Mouse (Mus musculus) liver, embryonic 11.5 days (tissue): Measurements from ENCODE around the gene Sars. TPM values are rescaled to one million over a fixed set of nuclear protein-coding genes. Genes with fewer than 3 reads are reported as not detected.

Experiments
- ATAC-seq: fragments of 200-750 bp; cut with Nextera tagmentation; replicated peaks from 2 replicates; pipeline ENCODE4 v1.8.0; 2017; ENCODE audit warnings: moderate number of reproducible peaks, mild to moderate bottlenecking, moderate TSS enrichment, moderate library complexity; ENCODE audit not compliant: low FRiP score
- DNase-seq: peaks from one replicate; pipeline ENCODE4 v3.0.0-alpha.2; 2017; ENCODE audit warnings: low spot score
- H3K27ac ChIP-seq: fragments of 300-500 bp; sonication (generic); 2 replicates; pipeline ENCODE4 v1.5.1; 2014; ENCODE audit warnings: mild to moderate bottlenecking, low read depth, low read length, control low read depth
- H3K27me3 ChIP-seq: fragments of 300-500 bp; sonication (generic); replicated peaks from 2 replicates; pipeline ENCODE4 v1.6.1; 2014; ENCODE audit warnings: low read length, mixed read lengths; ENCODE audit not compliant: control insufficient read depth, insufficient read depth
- H3K36me3 ChIP-seq: fragments of 300-500 bp; sonication (generic); 2 replicates; pipeline ENCODE4 v1.6.1; 2014; ENCODE audit warnings: mild to moderate bottlenecking, low read length, moderate library complexity, mixed read lengths; ENCODE audit not compliant: control insufficient read depth, insufficient read depth
- H3K4me1 ChIP-seq: fragments of 300-500 bp; sonication (generic); replicated peaks from 2 replicates; pipeline ENCODE4 v1.6.1; 2014; ENCODE audit warnings: low read length, mixed read lengths; ENCODE audit not compliant: control insufficient read depth, insufficient read depth
- H3K4me2 ChIP-seq: fragments of 300-500 bp; sonication (generic); 2 replicates; pipeline ENCODE4 v1.6.1; 2014; ENCODE audit warnings: mild to moderate bottlenecking, control low read depth, moderate library complexity
- H3K4me3 ChIP-seq: fragments of 300-500 bp; sonication (generic); 2 replicates; pipeline ENCODE4 v1.5.1; 2014; ENCODE audit warnings: low read depth, low read length, control low read depth
- H3K9ac ChIP-seq: fragments of 300-500 bp; sonication (generic); 2 replicates; pipeline ENCODE4 v1.6.1; 2014; ENCODE audit warnings: low read depth, low read length, control low read depth
- H3K9me3 ChIP-seq: fragments of 300-500 bp; sonication (generic); 2 replicates; pipeline ENCODE4 v1.6.1; 2016; ENCODE audit warnings: low read length, inconsistent platforms, mixed read lengths; ENCODE audit not compliant: control insufficient read depth
- WGBS: fragments of 180-500 bp; shearing (Covaris S2); extraction: QIAGEN DNeasy Blood & Tissue Kit; methylation state at CpG from one replicate; pipeline ENCODE4 v1.1.7; 2014; 5-methylcytosine and 5-hydroxymethylcytosine counted together
- polyA plus RNA-seq: library from polyadenylated mRNA; unstranded; fragments of >200 nt; fragmentation: Nextera tagmentation; extraction: Ambion mirVana; gene quantifications from 2 replicates; pipeline ENCODE4 v1.2.1, GENCODE M21; 2014

The Sars gene
- polyA plus RNA-seq, 1 experiment from 2014 or later, result 194 TPM

- Histone ChIP-seq H3K4me2 (no peak overlapping the region), H3K27ac (no peak overlapping the region), H3K4me3 (no peak overlapping the region), H3K36me3 (peaks cover 47% of the 10 kb centered on the region), H3K9me3 (no peaks in the 10 kb centered on the region), H3K9ac (no peak overlapping the region), H3K4me1 (no peaks in the 10 kb centered on the region), H3K27me3 (no peaks in the 10 kb centered on the region)
- no peak for ATAC-seq
- 73% methylated on average over 19 of the region's 19 CpGs for WGBS
- no peak for DNase-seq
Observed at GRCm38 (mm10) chr3:108433881-108434495, 11.0 kb downstream of the Sars start.

GRCm38 (mm10) chr3:108433188-108433880 is 11.7 kb downstream of the Sars start:
- Histone ChIP-seq H3K4me3 (no peak overlapping the region), H3K4me2 (no peak overlapping the region), H3K9ac (no peak overlapping the region), H3K4me1 (no peaks in the 10 kb centered on the region), H3K9me3 (no peaks in the 10 kb centered on the region), H3K27ac (no peak overlapping the region), H3K36me3 (peaks cover 54% of the 10 kb centered on the region), H3K27me3 (no peaks in the 10 kb centered on the region)
- ATAC-seq (no peak), DNase-seq (no peak)
- 74% methylated on average over 18 of the region's 18 CpGs for whole genome bisulfite sequencing

- DNase-seq (no peak), ATAC-seq (no peak)
- Histone ChIP-seq H3K4me3 (no peak overlapping the region), H3K27ac (no peak overlapping the region), H3K9ac (no peak overlapping the region), H3K27me3 (no peaks in the 10 kb centered on the region), H3K4me2 (no peak overlapping the region), H3K36me3 (peaks cover 58% of the 10 kb centered on the region), H3K4me1 (no peaks in the 10 kb centered on the region), H3K9me3 (no peaks in the 10 kb centered on the region)
- WGBS, result 89% methylated on average over 13 of the region's 13 CpGs
Observed at GRCm38 (mm10) chr3:108432542-108433187, 12.3 kb downstream of the Sars start.

GRCm38 (mm10) chr3:108425624-108426018 is 19.4 kb downstream of the Sars start:
- H3K27ac ChIP-seq, result no peak overlapping the region
- H3K27me3 ChIP-seq, result no peaks in the 10 kb centered on the region
- no peaks in the 10 kb centered on the region for H3K9me3 ChIP-seq
- H3K36me3 ChIP-seq, result peaks cover 33% of the 10 kb centered on the region
- no peak for DNase-seq
- no peak overlapping the region for H3K4me2 ChIP-seq
- H3K9ac ChIP-seq, result no peak overlapping the region
- ATAC-seq, result no peak
- 87% methylated on average over 6 of the region's 6 CpGs for WGBS
- H3K4me3 ChIP-seq, result no peak overlapping the region
- peaks cover 4% of the 10 kb centered on the region; the same call in 1 of the 2 replicates for H3K4me1 ChIP-seq

- H3K27me3 ChIP-seq, result no peaks in the 10 kb centered on the region
- H3K27ac ChIP-seq, result no peak overlapping the region
- H3K4me1 ChIP-seq, result peaks cover 4% of the 10 kb centered on the region; the same call in 1 of the 2 replicates
- DNase-seq, result no peak
- H3K9me3 ChIP-seq, result no peaks in the 10 kb centered on the region
- no peak overlapping the region for H3K4me2 ChIP-seq
- 85% methylated on average over 7 of the region's 7 CpGs for WGBS
- H3K36me3 ChIP-seq, result peaks cover 32% of the 10 kb centered on the region
- no peak for ATAC-seq
- no peak overlapping the region for H3K9ac ChIP-seq
- H3K4me3 ChIP-seq, result no peak overlapping the region
Observed at GRCm38 (mm10) chr3:108424944-108425623, 19.9 kb downstream of the Sars start.

GRCm38 (mm10) chr3:108423844-108424801 is 20.9 kb downstream of the Sars start:
- peak; percentile 55 for ATAC-seq
- Histone ChIP-seq H3K27me3 (no peaks in the 10 kb centered on the region), H3K9ac (no peak overlapping the region), H3K4me1 (peaks cover 4% of the 10 kb centered on the region; the same call in 1 of the 2 replicates), H3K4me3 (no peak overlapping the region), H3K9me3 (no peaks in the 10 kb centered on the region), H3K27ac (no peak overlapping the region), H3K36me3 (peaks cover 27% of the 10 kb centered on the region), H3K4me2 (0 out of 2 replicates have a peak overlapping the region, but pooled peaks have one; percentile 15)
- 24% methylated on average over 11 of the region's 11 CpGs for WGBS
- no peak for DNase-seq

GRCm38 (mm10) chr3:108423006-108423405 is 22.0 kb downstream of the Sars start:
- Histone ChIP-seq H3K36me3 (peaks cover 16% of the 10 kb centered on the region), H3K4me1 (peaks cover 4% of the 10 kb centered on the region; the same call in 1 of the 2 replicates), H3K9me3 (no peaks in the 10 kb centered on the region), H3K9ac (no peak overlapping the region), H3K4me2 (no peak overlapping the region), H3K27ac (no peak overlapping the region), H3K27me3 (peaks cover 4% of the 10 kb centered on the region; the same call in 1 of the 2 replicates), H3K4me3 (no peak overlapping the region)
- 38% methylated on average over 6 of the region's 6 CpGs for WGBS
- no peak for ATAC-seq
- no peak for DNase-seq
